Mouse (Mus musculus) heart, embryonic 15.5 days (tissue): Measurements from ENCODE around the gene Trim11. TPM values are rescaled to one million over a fixed set of nuclear protein-coding genes. Genes with fewer than 3 reads are reported as not detected.
A peak's percentile ranks its signal among the peaks of the same experiment; 100 is the strongest.

Experiments used
- ATAC-seq: fragments of 200-750 bp; cut with Nextera tagmentation; replicated peaks from 2 replicates; pipeline ENCODE4 v1.8.0; 2017; ENCODE audit warnings: low read depth, moderate TSS enrichment; ENCODE audit not compliant: insufficient number of reproducible peaks, insufficient read depth, low FRiP score
- H3K27ac ChIP-seq: fragments of 300-500 bp; sonication (generic); 2 replicates; pipeline ENCODE4 v1.5.1; 2015; ENCODE audit warnings: mild to moderate bottlenecking, inconsistent platforms
- H3K27me3 ChIP-seq: fragments of 300-500 bp; sonication (generic); 2 replicates; pipeline ENCODE4 v1.6.1; 2015; ENCODE audit warnings: inconsistent platforms
- H3K36me3 ChIP-seq: fragments of 300-500 bp; sonication (generic); 2 replicates; pipeline ENCODE4 v1.6.1; 2015; ENCODE audit warnings: mild to moderate bottlenecking, inconsistent platforms
- H3K4me1 ChIP-seq: fragments of 300-500 bp; sonication (generic); replicated peaks from 2 replicates; pipeline ENCODE4 v1.6.1; 2015; ENCODE audit warnings: inconsistent platforms
- H3K4me2 ChIP-seq: fragments of 300-500 bp; sonication (generic); 2 replicates; pipeline ENCODE4 v1.6.1; 2015; ENCODE audit warnings: inconsistent platforms, mild to moderate bottlenecking, moderate library complexity
- H3K4me3 ChIP-seq: fragments of 300-500 bp; sonication (generic); 2 replicates; pipeline ENCODE4 v1.5.1; 2015; ENCODE audit warnings: mild to moderate bottlenecking, inconsistent platforms
- H3K9ac ChIP-seq: fragments of 300-500 bp; sonication (generic); 2 replicates; pipeline ENCODE4 v1.6.1; 2015; ENCODE audit warnings: mild to moderate bottlenecking, inconsistent platforms
- H3K9me3 ChIP-seq: fragments of 300-500 bp; sonication (generic); replicated peaks from 2 replicates; pipeline ENCODE4 v1.6.1; 2016; ENCODE audit warnings: inconsistent platforms
- whole genome bisulfite sequencing: fragments of 180-500 bp; shearing (Covaris S2); methylation state at CpG from one replicate; pipeline ENCODE4 v1.1.7; 2015; ENCODE audit warnings: mixed read lengths; 5-methylcytosine and 5-hydroxymethylcytosine counted together
- polyA plus RNA-seq: library from polyadenylated mRNA; unstranded; fragments of >200 nt; fragmentation: Nextera tagmentation; extraction: Ambion mirVana; gene quantifications from 2 replicates; pipeline ENCODE4 v1.2.1, GENCODE M21; 2015

The Trim11 gene
- polyA plus RNA-seq, result 26.9 and 34.6 TPM in 2 replicates

DNA sequence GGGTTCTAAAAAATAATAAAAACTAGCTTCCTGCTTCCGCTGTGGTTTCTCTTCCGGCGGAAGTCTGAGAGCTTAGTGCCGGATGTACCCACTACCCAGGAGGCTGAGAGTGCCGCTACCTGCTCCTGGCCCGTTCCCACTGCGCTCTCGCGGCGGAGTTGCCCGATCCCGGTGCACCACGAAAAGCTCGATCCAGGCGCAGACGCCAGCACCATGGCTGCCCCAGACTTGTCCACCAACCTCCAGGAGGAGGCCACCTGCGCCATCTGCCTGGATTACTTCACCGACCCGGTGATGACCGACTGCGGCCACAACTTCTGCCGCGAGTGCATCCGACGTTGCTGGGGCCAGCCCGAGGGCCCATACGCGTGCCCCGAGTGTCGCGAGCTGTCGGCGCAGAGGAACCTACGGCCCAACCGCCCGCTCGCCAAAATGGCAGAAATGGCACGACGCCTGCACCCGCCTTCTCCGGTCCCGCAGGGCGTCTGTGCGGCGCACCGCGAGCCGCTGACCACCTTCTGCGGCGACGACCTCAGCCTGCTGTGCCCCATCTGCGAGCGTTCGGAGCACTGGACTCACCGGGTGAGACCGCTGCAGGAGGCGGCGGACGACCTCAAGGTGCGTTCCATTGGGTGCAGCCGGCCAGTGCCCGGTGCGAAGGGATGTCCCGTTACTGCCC is at the start of gene Trim11:
Trim11 (plus strand) TSS at position 67 of the 679 bp plus-strand sequence.
- Histone ChIP-seq H3K4me3 (peak within 1 kb of the TSS; percentile 75), H3K27me3 (no peaks in the 10 kb centered on the region), H3K9me3 (no peaks in the 10 kb centered on the region), H3K36me3 (peaks cover 14% of the 10 kb centered on the region), H3K4me2 (peak within 1 kb of the TSS; percentile 96), H3K4me1 (peaks cover 51% of the 10 kb centered on the region), H3K27ac (peak within 1 kb of the TSS; percentile 76), H3K9ac (peak within 1 kb of the TSS; percentile 83)
- WGBS, result under 1% methylated on average over 64 of the region's 64 CpGs
- peak; percentile 66; the same call in 1 of the 2 replicates for ATAC-seq

DNA sequence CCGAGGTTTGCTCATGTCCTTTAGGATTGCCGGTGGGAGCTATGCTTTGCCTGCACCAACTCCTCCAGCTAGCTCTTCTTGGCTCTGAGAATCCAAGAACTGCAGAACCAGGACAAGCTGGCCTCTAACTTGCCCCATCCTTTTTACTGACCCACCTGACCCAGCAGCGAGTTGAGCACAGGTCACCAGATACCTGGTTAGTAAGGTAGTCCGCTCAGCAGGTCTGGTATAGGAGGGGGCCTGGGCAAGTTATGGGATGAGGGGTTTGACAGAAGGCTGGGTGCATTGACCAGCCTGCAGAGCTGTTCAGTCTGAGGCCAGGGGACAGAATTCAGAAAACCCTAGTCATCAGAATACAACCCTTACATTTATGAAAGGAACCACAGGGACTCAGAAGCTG is 48.8 kb upstream of the Trim11 start:
- Histone ChIP-seq H3K27ac (no peak overlapping the region), H3K27me3 (no peaks in the 10 kb centered on the region), H3K4me1 (peaks cover 8% of the 10 kb centered on the region), H3K36me3 (peaks cover 33% of the 10 kb centered on the region), H3K4me3 (no peak overlapping the region), H3K4me2 (no peak overlapping the region), H3K9ac (no peak overlapping the region), H3K9me3 (no peaks in the 10 kb centered on the region)
- ATAC-seq, result no peak
- 66% methylated on average over 4 of the region's 4 CpGs for WGBS

DNA sequence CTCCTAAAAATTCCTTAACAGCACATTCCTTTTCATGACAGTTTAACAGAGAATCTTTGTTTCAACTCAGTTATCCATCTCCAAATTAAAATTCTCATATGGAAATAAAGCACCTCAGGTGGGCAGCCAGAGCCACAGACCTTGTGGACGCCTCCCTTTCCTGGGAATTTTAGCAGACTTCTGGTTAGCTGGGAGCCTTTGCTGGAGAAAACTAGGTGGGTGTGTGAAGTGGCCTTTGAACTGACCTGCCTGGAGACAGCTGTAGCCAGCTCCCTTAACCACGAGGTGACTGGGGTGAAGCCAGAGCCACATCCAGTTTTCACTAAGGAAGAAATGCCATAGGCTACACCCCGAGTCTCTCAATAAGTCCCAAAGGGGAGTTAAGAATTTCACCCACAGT is 48.3 kb upstream of the Trim11 start:
- Histone ChIP-seq H3K9ac (no peak overlapping the region), H3K4me2 (no peak overlapping the region), H3K36me3 (peaks cover 38% of the 10 kb centered on the region), H3K4me1 (peaks cover 8% of the 10 kb centered on the region), H3K27me3 (no peaks in the 10 kb centered on the region), H3K4me3 (no peak overlapping the region), H3K27ac (no peak overlapping the region), H3K9me3 (no peaks in the 10 kb centered on the region)
- WGBS, result 49% methylated on average over 3 of the region's 3 CpGs
- no peak for ATAC-seq

DNA sequence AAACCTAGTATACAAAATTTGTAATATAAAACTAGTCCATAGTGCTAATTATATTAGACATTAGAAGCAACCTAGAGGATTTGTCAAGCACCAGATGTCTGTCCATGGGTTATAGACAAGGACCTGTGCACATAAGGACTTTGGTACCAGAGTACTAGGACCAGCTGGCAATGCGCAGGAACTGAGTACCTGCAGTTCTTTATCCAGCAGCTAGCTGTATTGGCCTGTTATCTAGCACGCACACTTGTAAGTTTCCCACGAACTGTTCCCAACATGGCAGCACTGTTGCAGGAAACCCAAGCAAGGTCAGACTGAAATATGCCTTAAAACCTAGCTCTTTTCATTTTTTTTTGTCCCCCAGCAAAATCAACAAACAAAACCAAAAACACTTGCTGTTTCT is 47.6 kb upstream of the Trim11 start:
- Histone ChIP-seq H3K27me3 (no peaks in the 10 kb centered on the region), H3K9me3 (no peaks in the 10 kb centered on the region), H3K27ac (no peak overlapping the region), H3K36me3 (peaks cover 42% of the 10 kb centered on the region), H3K4me1 (peaks cover 8% of the 10 kb centered on the region), H3K4me3 (no peak overlapping the region), H3K9ac (no peak overlapping the region), H3K4me2 (no peak overlapping the region)
- no peak for ATAC-seq
- WGBS, result 84% methylated on average over 3 of the region's 3 CpGs

DNA sequence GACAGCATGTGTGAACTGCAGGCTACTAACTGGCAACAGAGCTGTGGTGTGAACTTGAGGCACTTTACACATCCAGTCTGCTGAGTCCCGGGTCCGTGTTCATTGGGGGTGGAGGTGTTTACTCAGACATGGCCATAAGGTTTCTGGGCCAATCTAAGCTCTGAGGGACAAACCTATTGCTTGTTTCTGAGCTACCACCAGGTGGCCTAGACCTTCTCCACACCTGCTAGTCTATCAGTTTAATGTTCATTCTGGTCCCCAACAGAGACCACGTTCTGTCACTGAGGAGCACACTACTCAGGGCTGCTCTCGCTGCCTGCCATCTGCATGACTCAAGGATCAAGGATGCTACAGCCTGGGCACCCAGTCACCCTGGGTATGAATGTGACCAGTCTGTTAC is 46.3 kb upstream of the Trim11 start:
- H3K9me3 ChIP-seq, result no peaks in the 10 kb centered on the region
- H3K36me3 ChIP-seq, result peaks cover 50% of the 10 kb centered on the region
- H3K4me2 ChIP-seq, result no peak overlapping the region
- no peak overlapping the region for H3K9ac ChIP-seq
- ATAC-seq, result no peak
- H3K27me3 ChIP-seq, result no peaks in the 10 kb centered on the region
- no peak overlapping the region for H3K4me3 ChIP-seq
- WGBS, result 65% methylated on average over 4 of the region's 4 CpGs
- no peak overlapping the region for H3K27ac ChIP-seq
- peaks cover 14% of the 10 kb centered on the region for H3K4me1 ChIP-seq

DNA sequence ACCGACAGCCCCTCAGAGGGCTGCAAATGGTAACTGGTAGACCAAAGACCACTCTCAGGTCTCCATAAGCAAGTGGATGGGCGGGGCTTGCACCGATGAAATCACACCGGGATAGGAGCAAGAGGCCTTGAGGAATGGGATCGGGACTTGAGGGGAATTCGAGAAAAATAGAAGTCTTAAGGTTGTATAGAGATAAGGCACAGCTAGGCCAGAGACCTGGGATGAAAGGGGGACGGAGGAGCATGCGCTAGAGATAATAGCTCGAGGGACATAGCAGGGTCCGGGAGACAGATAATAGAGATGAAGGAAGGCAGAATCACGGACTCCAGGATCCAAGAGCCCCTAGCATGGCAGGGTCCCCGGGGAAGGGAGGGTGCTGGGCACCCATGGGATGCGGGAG is 40.0 kb upstream of the Trim11 start:
- Histone ChIP-seq H3K9ac (peak overlapping the region; percentile 98), H3K9me3 (no peaks in the 10 kb centered on the region), H3K4me2 (peak overlapping the region; percentile 95), H3K36me3 (peaks cover 33% of the 10 kb centered on the region), H3K27ac (peak overlapping the region; percentile 98), H3K27me3 (peaks cover 4% of the 10 kb centered on the region; the same call in 1 of the 2 replicates), H3K4me3 (peak overlapping the region; percentile 90), H3K4me1 (peaks cover 25% of the 10 kb centered on the region)
- ATAC-seq, result no peak
- WGBS, result under 1% methylated on average over 13 of the region's 13 CpGs

DNA sequence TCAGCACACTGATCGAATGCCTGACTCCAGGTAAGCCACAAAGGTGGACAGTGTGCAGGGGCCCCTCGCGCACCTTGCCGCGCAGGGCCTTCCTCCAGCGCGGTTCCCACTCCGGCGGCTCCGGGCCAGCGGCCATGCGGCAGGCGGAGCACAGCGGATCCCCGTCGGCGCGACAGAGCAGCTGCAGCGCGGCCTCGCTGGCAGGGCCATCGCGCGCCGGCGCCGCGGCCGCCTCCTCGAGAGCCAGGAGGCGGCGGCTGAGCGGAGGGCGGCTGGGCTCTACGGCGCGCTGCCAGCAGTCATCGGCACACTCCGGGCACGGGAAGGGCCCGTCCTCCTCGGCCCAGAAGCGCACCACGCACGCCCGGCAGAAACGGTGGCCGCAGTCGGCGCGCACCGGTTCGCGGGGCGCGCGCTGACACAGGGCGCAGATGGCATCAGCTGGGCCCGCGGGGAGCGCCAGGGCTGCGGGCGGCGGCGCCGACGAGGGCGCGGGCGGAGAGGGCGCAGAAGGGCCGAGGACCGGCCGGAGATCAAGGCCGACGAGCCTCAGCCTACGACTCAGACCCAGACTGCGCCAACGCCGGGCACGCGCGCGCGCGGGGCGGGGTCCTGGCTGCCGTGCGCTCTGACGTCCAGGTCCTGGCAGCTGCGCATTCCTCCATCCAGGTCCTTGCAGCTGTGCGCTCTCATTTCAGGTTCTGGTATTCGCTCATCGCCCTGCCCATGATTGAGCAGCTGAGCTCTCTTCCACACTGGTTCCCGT is 39.4 kb upstream of the Trim11 start, which contains the start of gene Rnf187:
Rnf187 (minus strand) TSS at position 595 of the 766 bp plus-strand sequence.
- Histone ChIP-seq H3K27me3 (peaks cover 5% of the 10 kb centered on the region), H3K4me1 (peaks cover 25% of the 10 kb centered on the region), H3K27ac (peak within 1 kb of the TSS; percentile 98), H3K4me3 (peak within 1 kb of the TSS; percentile 90), H3K4me2 (peak within 1 kb of the TSS; percentile 95), H3K9ac (peak within 1 kb of the TSS; percentile 98), H3K36me3 (peaks cover 27% of the 10 kb centered on the region), H3K9me3 (no peaks in the 10 kb centered on the region)
- WGBS, result under 1% methylated on average over 94 of the region's 95 CpGs
- ATAC-seq, result peak; percentile 97

DNA sequence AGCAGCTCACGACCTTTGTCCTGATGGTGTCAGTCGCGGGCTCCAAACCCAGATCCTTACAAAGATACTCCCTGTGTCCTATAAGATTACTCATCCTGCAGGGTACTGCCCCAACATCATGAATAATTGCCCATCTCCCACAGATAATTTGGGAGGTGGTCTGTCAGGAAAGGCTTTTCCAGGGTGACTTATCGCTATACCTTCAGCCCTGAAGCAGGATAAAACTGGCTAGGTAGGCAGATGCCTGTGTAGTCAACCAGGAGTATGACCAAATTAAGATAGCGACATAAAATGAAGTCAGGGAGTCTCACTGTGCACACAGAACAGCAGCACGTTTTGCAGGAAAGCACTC is 38.8 kb upstream of the Trim11 start:
- Histone ChIP-seq H3K27me3 (peaks cover 11% of the 10 kb centered on the region), H3K9ac (peak overlapping the region; percentile 8; the same call in 1 of the 2 replicates), H3K36me3 (peaks cover 21% of the 10 kb centered on the region), H3K4me2 (peak overlapping the region; percentile 95), H3K4me3 (peak overlapping the region; percentile 90), H3K27ac (peak overlapping the region; percentile 98), H3K9me3 (no peaks in the 10 kb centered on the region), H3K4me1 (peaks cover 25% of the 10 kb centered on the region)
- ATAC-seq, result no peak
- WGBS, result 18% methylated on average over 6 of the region's 6 CpGs

DNA sequence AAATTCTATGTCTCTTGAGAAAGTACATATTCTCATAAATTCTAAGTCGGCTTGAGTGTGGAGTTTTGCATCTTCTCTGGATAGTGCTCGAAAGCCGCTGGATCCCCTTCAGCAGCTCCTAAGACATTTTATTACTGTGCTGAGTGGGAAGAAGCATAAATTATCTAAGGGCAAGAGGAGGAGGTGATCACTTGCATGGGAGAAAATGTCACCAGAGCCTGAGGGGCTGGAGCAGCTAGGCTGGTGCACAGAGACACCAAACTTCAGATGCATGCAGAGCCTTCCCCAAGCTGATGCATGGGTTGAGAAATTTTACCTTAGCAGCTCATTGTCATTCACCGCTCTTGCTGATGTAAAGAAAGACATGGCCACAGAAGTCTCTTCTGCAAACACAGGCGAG is 33.8 kb upstream of the Trim11 start:
- Histone ChIP-seq H3K9ac (no peak overlapping the region), H3K27me3 (peaks cover 20% of the 10 kb centered on the region), H3K4me1 (peaks cover 12% of the 10 kb centered on the region), H3K4me2 (no peak overlapping the region), H3K9me3 (no peaks in the 10 kb centered on the region), H3K4me3 (no peak overlapping the region), H3K36me3 (no peaks in the 10 kb centered on the region), H3K27ac (no peak overlapping the region)
- 66% methylated on average over 5 of the region's 5 CpGs for WGBS
- no peak for ATAC-seq

DNA sequence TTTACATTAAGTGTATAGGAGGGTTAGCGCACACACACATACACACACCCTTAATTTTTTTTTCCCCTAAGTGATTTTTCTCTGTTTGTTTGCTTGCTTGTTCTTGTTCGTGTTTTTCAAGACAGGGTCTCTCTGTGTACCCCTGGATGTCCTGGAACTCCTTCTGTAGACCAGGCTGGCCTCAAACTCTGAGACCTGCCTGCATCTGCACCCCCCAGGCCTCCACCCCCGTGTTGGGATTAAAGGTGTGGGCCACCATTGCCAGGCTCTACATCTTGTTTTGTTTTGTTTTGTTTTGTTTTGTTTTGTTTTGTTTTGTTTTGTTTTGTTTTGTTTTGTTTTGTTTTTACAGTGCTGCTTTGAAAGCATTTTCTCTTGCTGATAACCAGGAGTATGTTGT is 30.6 kb upstream of the Trim11 start:
- no peaks in the 10 kb centered on the region for H3K9me3 ChIP-seq
- no peak overlapping the region for H3K4me2 ChIP-seq
- H3K27ac ChIP-seq, result no peak overlapping the region
- H3K27me3 ChIP-seq, result peaks cover 36% of the 10 kb centered on the region
- no peak overlapping the region for H3K4me3 ChIP-seq
- no peak for ATAC-seq
- WGBS, result 74% methylated on average over 3 of the region's 3 CpGs
- no peak overlapping the region for H3K9ac ChIP-seq
- H3K4me1 ChIP-seq, result peaks cover 18% of the 10 kb centered on the region
- no peaks in the 10 kb centered on the region for H3K36me3 ChIP-seq

DNA sequence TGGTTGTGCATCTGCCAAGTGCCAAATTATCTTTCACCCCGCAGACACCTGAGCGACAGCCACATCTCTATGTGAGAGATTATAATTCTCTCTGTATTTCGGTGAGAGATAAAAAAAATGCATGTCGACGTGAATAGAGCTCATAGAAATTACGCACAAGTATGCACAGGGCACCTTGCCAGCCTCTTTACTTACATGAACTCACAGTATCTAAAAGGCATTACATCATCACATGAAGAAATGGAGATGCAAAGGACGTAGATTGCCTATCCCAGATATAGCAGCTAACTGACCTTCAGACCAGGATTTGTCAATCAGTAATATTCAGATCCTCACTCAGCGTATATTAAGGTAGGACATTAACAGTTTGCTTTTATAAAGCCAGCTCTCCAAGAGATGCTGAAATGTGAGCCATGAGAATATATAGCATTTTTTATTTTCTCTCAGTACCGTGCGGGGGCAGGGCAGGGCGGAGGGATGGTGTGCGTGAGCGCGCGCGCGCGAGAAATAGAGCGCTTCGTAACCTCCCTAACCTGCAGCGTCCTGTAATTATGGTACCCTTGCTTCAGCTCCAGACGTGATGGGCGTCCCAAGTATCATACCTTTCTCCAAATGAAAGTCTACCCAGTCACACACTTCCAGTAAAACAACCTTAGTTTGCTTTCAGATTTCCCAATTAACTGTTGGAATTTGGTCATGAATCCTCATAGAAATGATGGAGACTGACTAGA is 29.9 kb upstream of the Trim11 start:
- Histone ChIP-seq H3K9ac (peak overlapping the region; percentile 22), H3K36me3 (no peaks in the 10 kb centered on the region)
- WGBS, result 16% methylated on average over 23 of the region's 23 CpGs

More for the DNA sequence above, 29.9 kb upstream of the Trim11 start:
- no peaks in the 10 kb centered on the region for H3K9me3 ChIP-seq
- peak overlapping the region; percentile 49 for H3K4me3 ChIP-seq
- no peak for ATAC-seq
- peak overlapping the region; percentile 77 for H3K4me2 ChIP-seq
- H3K27me3 ChIP-seq, result peaks cover 32% of the 10 kb centered on the region
- peak overlapping the region; percentile 78 for H3K27ac ChIP-seq
- H3K4me1 ChIP-seq, result peaks cover 19% of the 10 kb centered on the region
